Mouse (Mus musculus): ENCODE data around the gene Casc1. TPM values are rescaled to one million over a fixed set of nuclear protein-coding genes. Genes with fewer than 3 reads are reported as not detected.

Casc1 gene
- total and polyA plus RNA-seq, 2 experiments from 2014 or later = 0.80 to 1.5 TPM

DNA sequence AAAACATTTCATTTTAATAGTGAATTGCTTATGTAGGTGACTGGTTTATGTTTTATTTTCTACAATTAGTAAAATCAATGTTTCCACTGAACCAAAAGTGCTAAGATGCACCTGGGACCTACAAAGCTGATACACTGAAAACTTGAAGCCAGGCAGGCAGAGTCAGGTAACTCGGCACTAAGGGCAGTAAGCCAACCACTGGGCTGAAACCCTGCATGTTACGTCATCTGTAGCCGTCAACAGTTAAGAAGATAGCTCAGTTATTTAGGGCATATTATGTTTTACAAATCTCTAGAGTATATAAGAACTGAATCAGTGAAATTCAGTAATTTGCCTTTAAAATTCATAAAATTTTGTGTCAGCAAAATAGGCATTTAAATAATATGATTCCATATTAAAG, 15.5 kb upstream of the Casc1 start:
- 82% methylated on average over 3 of the region's 3 CpGs for WGBS
- H3K9me3 ChIP-seq (ENCODE audit: low read length) = no peaks in the 10 kb centered on the region
- H3K27me3 ChIP-seq (ENCODE audit: insufficient read depth, low read length) = no peaks in the 10 kb centered on the region
- no peak for DNase-seq (ENCODE audit: low spot score)
- H3K4me2 ChIP-seq (ENCODE audit: low read depth, low read length) = no peak overlapping the region
- H3K36me3 ChIP-seq (ENCODE audit: insufficient read depth, low read length) = peaks cover 7% of the 10 kb centered on the region; the same call in 1 of the 2 replicates
- no peaks in the 10 kb centered on the region for H3K4me1 ChIP-seq (ENCODE audit: insufficient read depth, low read length)
- no peak for TF ChIP-seq CTCF (IDR thresholded peaks at IDR 0.05; ENCODE audit: low read depth)
- no peak overlapping the region for H3K4me3 ChIP-seq (ENCODE audit: low read length)
- no peak for ATAC-seq
- H3K27ac ChIP-seq = no peak overlapping the region
- no peak overlapping the region for H3K9ac ChIP-seq (replicated peaks; ENCODE audit: low read length)

DNA sequence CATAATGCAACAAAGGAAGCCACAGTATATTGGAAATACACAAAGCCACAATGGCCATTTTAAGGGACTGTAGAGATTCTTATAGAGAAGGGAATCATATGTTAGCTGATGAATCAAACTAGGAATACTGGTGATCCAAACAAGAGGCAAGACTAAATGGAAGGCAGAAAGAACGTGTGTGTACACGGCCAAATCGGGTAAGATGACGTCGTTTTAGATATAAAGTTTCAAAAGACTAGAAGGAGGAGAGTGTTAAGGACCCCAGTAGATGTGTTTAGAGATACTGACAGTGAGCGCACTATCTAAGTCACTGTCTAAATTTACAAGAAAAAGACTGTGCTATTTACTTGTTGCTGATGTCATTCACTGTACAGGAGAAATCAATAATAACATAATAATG, 13.4 kb upstream of the Casc1 start:
- ATAC-seq = no peak
- Histone ChIP-seq H3K4me2 (ENCODE audit: low read depth, low read length) (no peak overlapping the region), H3K9ac (replicated peaks; ENCODE audit: low read length) (no peak overlapping the region), H3K4me3 (ENCODE audit: low read length) (no peak overlapping the region), H3K9me3 (ENCODE audit: low read length) (no peaks in the 10 kb centered on the region), H3K4me1 (ENCODE audit: insufficient read depth, low read length) (no peaks in the 10 kb centered on the region), H3K27ac (no peak overlapping the region), H3K27me3 (ENCODE audit: insufficient read depth, low read length) (no peaks in the 10 kb centered on the region), H3K36me3 (ENCODE audit: insufficient read depth, low read length) (0 out of 2 replicates have a peak, but pooled peaks cover 3% of the 10 kb centered on the region)
- DNase-seq (ENCODE audit: low spot score) = no peak
- TF ChIP-seq CTCF (IDR thresholded peaks at IDR 0.05; ENCODE audit: low read depth) = no peak
- 93% methylated on average over 6 of the region's 6 CpGs for WGBS

DNA sequence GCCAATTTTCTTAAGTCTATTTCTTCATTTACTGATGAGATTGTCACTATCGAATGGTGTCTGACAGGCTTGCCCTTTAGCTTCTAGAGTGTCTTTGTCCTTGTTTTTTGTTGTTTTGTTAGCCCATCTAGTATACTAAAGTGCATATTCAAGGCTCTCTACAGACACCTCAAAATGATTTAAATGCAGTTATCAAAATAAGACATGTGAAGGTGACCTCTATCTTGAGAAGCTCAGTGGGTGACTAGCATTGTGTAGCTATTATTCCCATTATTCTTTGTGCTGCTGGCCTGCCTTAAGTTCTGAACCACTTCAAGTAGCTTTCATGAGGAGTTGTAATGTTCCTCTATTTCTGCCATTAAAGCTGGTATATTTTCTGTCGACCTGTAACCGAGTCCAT, 5.0 kb upstream of the Casc1 start:
- Histone ChIP-seq H3K4me2 (ENCODE audit: low read depth, low read length) (no peak overlapping the region), H3K4me1 (ENCODE audit: insufficient read depth, low read length) (peaks cover 11% of the 10 kb centered on the region; the same call in 1 of the 2 replicates), H3K4me3 (ENCODE audit: low read length) (no peak overlapping the region), H3K27me3 (ENCODE audit: insufficient read depth, low read length) (no peaks in the 10 kb centered on the region), H3K9ac (replicated peaks; ENCODE audit: low read length) (no peak overlapping the region), H3K27ac (no peak overlapping the region), H3K36me3 (ENCODE audit: insufficient read depth, low read length) (peaks cover 13% of the 10 kb centered on the region; the same call in 1 of the 2 replicates), H3K9me3 (ENCODE audit: low read length) (no peaks in the 10 kb centered on the region)
- no peak for DNase-seq (ENCODE audit: low spot score)
- WGBS = 91% methylated on average over 3 of the region's 3 CpGs
- ATAC-seq = no peak
- TF ChIP-seq CTCF (IDR thresholded peaks at IDR 0.05; ENCODE audit: low read depth) = no peak

DNA sequence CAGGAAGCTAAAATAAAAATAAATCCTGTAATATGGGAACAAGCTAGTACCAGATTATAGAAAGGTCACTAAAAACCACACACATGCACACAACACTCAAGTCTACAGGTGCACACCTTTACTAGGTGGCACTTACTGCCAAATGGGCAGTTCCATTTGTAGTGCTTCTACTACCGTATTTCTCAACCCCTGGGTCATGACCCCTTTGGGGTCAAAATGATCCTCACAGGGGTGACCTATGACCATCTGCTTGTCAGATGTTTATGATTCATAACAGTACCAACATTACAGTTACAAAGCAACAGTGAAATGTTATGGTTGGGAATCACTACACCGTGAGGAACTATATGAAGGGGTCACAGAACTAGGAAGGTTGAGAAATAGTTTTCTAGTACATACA, 3.1 kb upstream of the Casc1 start:
- peaks cover 11% of the 10 kb centered on the region; the same call in 1 of the 2 replicates for H3K4me1 ChIP-seq (ENCODE audit: insufficient read depth, low read length)
- 87% methylated on average over 2 of the region's 2 CpGs for WGBS
- no peak overlapping the region for H3K27ac ChIP-seq
- no peak overlapping the region for H3K4me3 ChIP-seq (ENCODE audit: low read length)
- peaks cover 8% of the 10 kb centered on the region; the same call in 1 of the 2 replicates for H3K36me3 ChIP-seq (ENCODE audit: insufficient read depth, low read length)
- H3K4me2 ChIP-seq (ENCODE audit: low read depth, low read length) = no peak overlapping the region
- DNase-seq (ENCODE audit: low spot score) (no peak), ATAC-seq (no peak)
- no peak overlapping the region for H3K9ac ChIP-seq (replicated peaks; ENCODE audit: low read length)
- no peaks in the 10 kb centered on the region for H3K27me3 ChIP-seq (ENCODE audit: insufficient read depth, low read length)
- no peaks in the 10 kb centered on the region for H3K9me3 ChIP-seq (ENCODE audit: low read length)
- TF ChIP-seq CTCF (IDR thresholded peaks at IDR 0.05; ENCODE audit: low read depth) = no peak

DNA sequence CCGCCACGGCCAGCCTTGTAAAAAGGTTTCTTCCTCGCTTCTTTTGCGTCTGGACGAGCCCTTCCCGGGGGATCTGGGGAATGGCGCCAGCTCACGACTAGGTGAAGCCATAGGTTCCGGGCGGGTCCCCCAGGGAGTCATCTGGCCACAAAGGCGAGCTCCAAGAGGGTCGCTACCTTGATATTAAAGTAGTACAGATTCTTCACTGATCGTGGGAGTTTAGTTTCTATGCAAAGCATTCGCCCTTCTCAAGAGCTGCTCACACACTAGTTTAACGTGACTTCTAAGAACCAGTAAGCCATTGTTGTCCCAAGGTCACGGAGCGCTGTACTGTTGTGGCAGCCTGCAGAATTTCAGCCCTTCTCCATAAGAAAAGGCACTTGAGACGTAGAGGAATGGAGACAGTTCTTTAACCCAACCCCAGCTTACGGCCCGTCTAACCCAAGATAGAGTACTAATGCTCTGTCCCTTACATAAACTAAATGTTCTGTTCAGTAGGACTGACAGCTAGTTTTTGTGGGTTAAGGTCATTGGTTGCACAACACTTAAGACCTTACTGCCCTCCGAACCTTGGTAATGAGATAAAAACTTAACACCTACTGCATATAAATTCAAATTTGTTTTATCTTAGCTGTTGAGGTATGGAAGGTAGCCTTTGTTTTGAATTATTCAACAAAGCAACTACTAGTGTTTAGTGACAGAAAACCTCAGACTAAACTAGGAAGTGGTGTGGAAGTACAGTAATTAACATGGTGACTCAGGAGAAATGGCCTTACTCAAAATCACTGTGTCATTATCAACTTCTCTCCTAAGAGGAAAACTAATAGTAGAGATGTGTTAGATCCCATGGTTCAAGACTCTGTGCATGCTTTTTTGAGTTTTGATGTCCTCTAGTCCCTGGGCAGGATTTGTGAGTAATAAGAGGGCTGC, 836 bp upstream of the Casc1 start:
- peaks cover 11% of the 10 kb centered on the region; the same call in 1 of the 2 replicates for H3K4me1 ChIP-seq (ENCODE audit: insufficient read depth, low read length)
- H3K9me3 ChIP-seq (ENCODE audit: low read length) = no peaks in the 10 kb centered on the region
- peak overlapping the region; percentile 77 for H3K4me3 ChIP-seq (ENCODE audit: low read length)
- peak overlapping the region; percentile 99 for H3K27ac ChIP-seq
- DNase-seq (ENCODE audit: low spot score) = no peak
- peak overlapping the region; percentile 88 for H3K9ac ChIP-seq (replicated peaks; ENCODE audit: low read length)
- no peaks in the 10 kb centered on the region; the same call in 1 of the 2 replicates for H3K36me3 ChIP-seq (ENCODE audit: insufficient read depth, low read length)
- TF ChIP-seq CTCF (IDR thresholded peaks at IDR 0.05; ENCODE audit: low read depth) = peak; percentile 44
- ATAC-seq = peak; percentile 57
- peak overlapping the region; percentile 72 for H3K4me2 ChIP-seq (ENCODE audit: low read depth, low read length)
- WGBS = 3% methylated on average over 21 of the region's 21 CpGs
- H3K27me3 ChIP-seq (ENCODE audit: insufficient read depth, low read length) = no peaks in the 10 kb centered on the region

DNA sequence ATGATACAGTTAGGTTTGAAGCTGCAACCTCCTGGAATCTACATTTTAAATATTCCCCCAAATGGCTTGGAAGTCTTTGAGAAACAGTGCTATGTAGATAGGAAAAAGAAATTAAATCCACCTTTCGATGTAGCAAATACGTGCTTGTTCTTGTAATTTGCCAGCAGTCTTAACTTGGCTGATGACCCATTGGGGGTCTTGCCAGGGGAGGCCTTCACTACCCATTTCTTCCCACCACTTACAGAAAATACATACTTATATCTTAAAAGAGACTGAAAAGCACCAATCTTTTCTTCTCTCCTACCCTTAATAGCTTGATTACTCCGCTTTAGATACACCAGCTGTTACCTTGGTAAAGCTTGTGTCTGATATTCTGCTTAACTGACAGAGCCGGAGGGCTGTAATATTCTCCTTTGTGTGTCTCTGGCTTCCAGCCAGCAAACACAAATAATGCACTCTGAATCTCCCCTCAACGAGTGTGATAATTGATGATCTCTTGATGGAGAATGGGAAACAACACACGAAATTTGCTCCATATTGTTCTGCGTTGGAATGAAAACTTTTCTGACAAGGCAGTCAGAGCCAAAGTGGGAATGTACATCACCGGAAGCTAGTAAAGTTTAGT, 637 bp downstream of the Casc1 start:
- Histone ChIP-seq H3K9ac (replicated peaks; ENCODE audit: low read length) (0 out of 2 replicates have a peak overlapping the region, but pooled peaks have one; percentile 22), H3K4me2 (ENCODE audit: low read depth, low read length) (peak overlapping the region; percentile 72), H3K4me3 (ENCODE audit: low read length) (peak overlapping the region; percentile 47), H3K27ac (peak overlapping the region; percentile 49; the same call in 1 of the 2 replicates), H3K27me3 (ENCODE audit: insufficient read depth, low read length) (no peaks in the 10 kb centered on the region), H3K36me3 (ENCODE audit: insufficient read depth, low read length) (no peaks in the 10 kb centered on the region), H3K9me3 (ENCODE audit: low read length) (no peaks in the 10 kb centered on the region), H3K4me1 (ENCODE audit: insufficient read depth, low read length) (peaks cover 11% of the 10 kb centered on the region; the same call in 1 of the 2 replicates)
- no peak for ATAC-seq
- DNase-seq (ENCODE audit: low spot score) = no peak
- WGBS = 20% methylated on average over 8 of the region's 8 CpGs
- TF ChIP-seq CTCF (IDR thresholded peaks at IDR 0.05; ENCODE audit: low read depth) = no peak

Measured in hindbrain, postnatal 0 days (tissue).